Mouse (Mus musculus) T-helper 17 cell (primary cell): Measurements from ENCODE around the gene Gm14496.
"Not testable (repeated sequence)": the region's sequence is repeated elsewhere in the genome, so short reads cannot be mapped to it uniquely, and the experiment has no call there.

Experiments used
- in situ Hi-C, 2 experiments: fragments of 300-600 bp; cut with MboI, MseI; formaldehyde crosslinking; loops; 1 replicate in 1 of 2; 2 replicates in 1 of 2; pipeline ENCODE4 v1.15.1; 2025; ENCODE audit warnings: high pct_unique_total_duplicates in 2 of 2

Gm14496 gene

DNA sequence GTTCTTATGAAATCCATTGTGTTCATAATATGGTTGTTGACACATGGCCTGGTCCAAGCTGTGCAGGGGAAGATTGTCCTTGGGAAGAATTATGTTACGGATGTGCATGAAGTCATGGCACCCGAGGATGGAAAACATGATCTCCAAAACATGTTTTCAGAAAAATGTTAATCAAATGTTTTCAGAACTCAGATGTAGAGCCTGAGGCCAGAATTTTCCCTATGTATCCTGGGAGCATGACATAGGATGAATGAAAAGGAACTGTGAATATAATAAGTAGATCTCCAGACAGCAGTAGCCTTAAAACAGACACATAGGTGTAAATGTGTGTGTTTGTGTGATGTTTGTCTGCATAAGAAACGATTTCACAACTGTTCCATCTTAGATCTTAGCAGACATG lies at the start of gene Gm14496:
Gene Gm14496 (plus strand): TSS at position 301 of the 400 bp plus-strand sequence.
- in situ Hi-C loops: no loop called here

- in situ Hi-C loops: loop anchor here in 1 of 2 experiments (5.0 kb wide), 1 partner anchor 61 kb away; no protein-coding TSS in a partner anchor
Observed at GRCm38 (mm10) chr2:181952747-181953680, 37.9 kb upstream of the Gm14496 start.

- in situ Hi-C loops: no loop called here
Observed at GRCm38 (mm10) chr2:181968395-181968794, 22.5 kb upstream of the Gm14496 start.

DNA sequence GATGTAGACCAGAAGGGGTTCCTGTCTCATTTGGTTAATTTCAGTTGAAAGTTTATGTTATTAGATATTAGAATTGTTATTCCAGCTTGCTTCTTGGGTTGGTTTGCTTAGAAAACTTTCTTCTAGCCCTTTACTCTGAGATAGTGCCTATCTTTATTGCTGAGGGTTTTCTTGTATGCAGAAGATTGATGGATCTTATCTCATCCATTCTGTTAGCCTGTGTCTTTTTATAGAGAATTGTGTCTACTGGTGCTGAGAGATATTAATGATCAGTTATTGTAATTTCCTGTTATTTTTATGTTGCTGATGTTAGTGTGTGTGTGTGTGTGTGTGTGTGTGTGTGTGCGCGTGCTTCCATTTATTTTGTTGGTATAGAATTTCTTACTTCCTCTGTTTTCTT lies 21.7 kb upstream of the Gm14496 start:
- in situ Hi-C loops: no loop called here

DNA sequence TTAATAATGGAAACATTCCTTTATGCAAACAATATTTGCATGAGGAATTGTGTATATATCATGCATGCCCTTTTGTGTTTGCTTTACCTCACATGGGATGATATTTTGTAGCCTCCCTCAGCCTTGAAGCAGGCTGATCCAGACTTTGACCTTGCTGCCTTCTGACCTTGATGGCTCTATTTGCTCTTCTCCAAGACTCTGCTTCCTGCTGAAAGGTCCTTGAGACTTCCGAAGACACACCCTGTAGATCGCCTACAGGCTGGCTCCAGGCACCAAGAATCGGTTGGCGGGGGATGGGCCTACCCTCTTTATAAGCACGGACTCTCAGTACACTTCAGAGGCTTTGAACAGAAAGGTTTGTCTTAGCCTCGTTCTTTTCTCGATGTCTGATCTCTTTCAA lies 9.0 kb upstream of the Gm14496 start:
- in situ Hi-C loops: not testable (repeated sequence)
